Mouse (Mus musculus) intestine, embryonic 14.5 days (tissue): ENCODE results near the gene Hhat. TPM values are rescaled to one million over a fixed set of nuclear protein-coding genes. Genes with fewer than 3 reads are reported as not detected.

ENCODE experiments used
- polyA plus RNA-seq: library from polyadenylated mRNA; unstranded; fragments of >200 nt; fragmentation: Nextera tagmentation; extraction: Ambion mirVana; gene quantifications from 2 replicates; pipeline ENCODE4 v1.2.1, GENCODE M21; 2014

Gene Hhat
- polyA plus RNA-seq, 1 experiment from 2014 or later: 14.1 TPM

Other genes with a start within 250 kb of the Hhat start
- 20.2 and 20.7 TPM in 2 replicates for gene Sertad4, start 84.5 kb upstream of the Hhat start, polyA plus RNA-seq